Mouse (Mus musculus): ENCODE data around the gene Bcl9. TPM values are rescaled to one million over a fixed set of nuclear protein-coding genes. Genes with fewer than 3 reads are reported as not detected.
A peak's percentile ranks its signal among the peaks of the same experiment; 100 is the strongest.

Bcl9 gene
- polyA plus RNA-seq, 1 experiment from 2014 or later = 7.9 TPM

DNA sequence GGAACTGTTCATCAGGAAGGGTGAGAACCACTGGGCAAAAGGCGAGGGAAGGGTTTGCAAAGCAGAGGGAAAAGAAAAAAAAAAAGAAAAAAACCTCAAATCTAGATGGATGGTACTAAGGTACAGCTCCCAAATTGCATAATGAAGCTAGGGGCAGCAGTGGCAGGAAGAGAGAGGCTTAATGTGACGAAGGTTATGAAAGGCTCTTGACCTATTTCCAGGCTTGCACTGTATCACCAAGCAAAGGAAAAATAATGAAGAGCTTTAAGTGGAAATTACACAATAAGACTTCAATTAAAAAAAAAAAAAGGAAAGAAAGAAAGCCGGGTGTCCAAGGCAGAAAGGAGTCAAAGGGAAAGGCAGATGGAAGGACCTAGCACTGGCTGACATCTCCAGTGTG is 19.6 kb upstream of the Bcl9 start:
- Histone ChIP-seq H3K36me3 (no peaks in the 10 kb centered on the region), H3K9me3 (replicated peaks) (no peaks in the 10 kb centered on the region), H3K9ac (no peak overlapping the region), H3K4me1 (no peaks in the 10 kb centered on the region), H3K27me3 (replicated peaks) (no peaks in the 10 kb centered on the region), H3K4me3 (no peak overlapping the region), H3K4me2 (no peak overlapping the region), H3K27ac (no peak overlapping the region)
- no peak for ATAC-seq
- WGBS (ENCODE audit: insufficient replicate concordance) = 50% methylated on average over 3 of the region's 3 CpGs

GRCm38 (mm10) chr3:97313431-97313830 is 15.7 kb upstream of the Bcl9 start:
- Histone ChIP-seq H3K4me1 (no peaks in the 10 kb centered on the region; the same call in 1 of the 2 replicates), H3K4me3 (no peak overlapping the region), H3K27ac (no peak overlapping the region), H3K9ac (no peak overlapping the region), H3K36me3 (no peaks in the 10 kb centered on the region), H3K9me3 (replicated peaks) (no peaks in the 10 kb centered on the region), H3K4me2 (no peak overlapping the region), H3K27me3 (replicated peaks) (peaks cover 21% of the 10 kb centered on the region)
- 58% methylated on average over 2 of the region's 2 CpGs for WGBS (ENCODE audit: insufficient replicate concordance)
- ATAC-seq = no peak

DNA sequence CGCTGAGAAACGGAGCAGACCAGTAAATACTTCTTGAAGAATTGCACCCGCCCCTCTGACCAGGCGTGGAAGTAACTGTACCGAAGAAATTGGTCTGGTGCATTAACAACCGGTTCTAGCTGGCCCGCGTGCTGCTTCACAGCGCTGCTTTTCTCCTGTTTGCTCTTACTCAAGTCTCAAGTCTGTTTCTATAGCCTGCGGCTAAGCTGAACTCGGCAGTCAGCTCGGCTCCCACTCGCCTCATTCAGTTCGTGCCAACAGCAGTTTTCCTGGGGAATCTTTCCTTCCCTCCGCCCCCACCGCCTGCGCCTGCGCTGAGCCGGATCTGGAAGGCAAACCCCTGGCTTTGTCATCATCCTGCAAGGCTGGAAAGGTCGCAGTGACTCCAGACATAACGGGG is 14.3 kb upstream of the Bcl9 start:
- Histone ChIP-seq H3K27me3 (replicated peaks) (peaks cover 26% of the 10 kb centered on the region), H3K9me3 (replicated peaks) (no peaks in the 10 kb centered on the region), H3K4me3 (no peak overlapping the region), H3K27ac (no peak overlapping the region), H3K9ac (no peak overlapping the region), H3K4me2 (peak overlapping the region; percentile 37), H3K36me3 (no peaks in the 10 kb centered on the region), H3K4me1 (no peaks in the 10 kb centered on the region; the same call in 1 of the 2 replicates)
- WGBS (ENCODE audit: insufficient replicate concordance) = 28% methylated on average over 21 of the region's 21 CpGs
- ATAC-seq = no peak

DNA sequence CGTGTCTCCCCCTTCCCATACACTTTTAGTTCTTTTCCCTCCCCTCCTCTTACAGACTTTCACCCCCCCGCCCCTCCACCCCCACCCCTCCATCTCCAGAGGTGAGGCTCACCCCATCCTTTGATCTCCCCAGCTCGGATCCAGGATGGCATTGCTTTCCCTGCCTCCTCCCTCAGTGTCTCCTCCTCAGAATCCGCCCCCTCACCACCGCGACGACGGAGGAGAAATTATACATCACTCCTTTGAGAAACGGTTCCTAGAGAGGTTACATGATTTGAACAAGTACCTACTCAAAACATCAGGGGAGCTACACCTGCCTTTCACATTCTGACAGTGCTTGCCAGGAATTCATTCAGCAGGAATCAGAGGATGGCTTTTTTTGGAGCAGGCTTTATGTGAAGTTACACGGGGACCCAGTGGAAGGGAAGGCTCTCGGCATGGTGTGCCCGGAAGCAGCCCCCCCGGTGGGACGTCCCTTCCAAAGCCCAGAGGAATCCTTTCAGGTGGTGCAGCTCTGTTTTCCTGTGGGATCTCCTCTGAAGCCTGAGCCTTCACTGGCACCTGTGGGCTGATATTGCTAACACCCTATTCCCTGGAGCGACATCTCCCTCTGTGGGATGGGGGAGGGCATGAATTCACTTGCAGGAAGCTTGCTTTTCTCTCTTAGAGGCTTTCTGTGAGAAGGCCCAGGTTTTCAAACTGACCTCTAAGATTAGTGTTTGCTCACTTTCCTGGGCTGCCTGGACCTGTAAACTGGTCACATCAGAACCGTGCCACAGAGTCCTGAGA is 12.2 kb upstream of the Bcl9 start:
- Histone ChIP-seq H3K27ac (no peak overlapping the region), H3K36me3 (no peaks in the 10 kb centered on the region), H3K9ac (no peak overlapping the region), H3K4me1 (no peaks in the 10 kb centered on the region; the same call in 1 of the 2 replicates), H3K4me2 (peak overlapping the region; percentile 22; the same call in 1 of the 2 replicates), H3K4me3 (no peak overlapping the region), H3K27me3 (replicated peaks) (peaks cover 26% of the 10 kb centered on the region), H3K9me3 (replicated peaks) (no peaks in the 10 kb centered on the region)
- WGBS (ENCODE audit: insufficient replicate concordance) = 9% methylated on average over 15 of the region's 16 CpGs
- ATAC-seq = no peak

DNA sequence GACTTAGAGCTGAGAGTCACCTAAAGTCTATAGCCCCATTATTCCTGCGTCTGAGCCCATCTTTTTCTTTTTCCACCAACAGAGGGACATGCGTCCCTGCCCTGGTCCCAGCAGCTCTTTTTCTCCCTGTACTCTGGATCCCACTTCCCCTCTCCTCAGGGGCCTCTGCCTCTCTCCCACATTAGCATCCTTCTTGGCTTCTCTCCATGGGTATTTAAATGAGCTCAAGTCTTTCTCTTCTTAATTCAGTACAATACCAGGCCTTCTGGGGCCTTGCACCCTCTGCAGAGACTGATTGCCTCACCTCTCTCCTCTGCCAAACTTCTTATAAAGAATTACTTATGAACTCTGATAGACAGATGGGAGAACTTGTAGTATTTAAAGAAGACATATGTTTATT is 10.7 kb upstream of the Bcl9 start:
- no peak for ATAC-seq
- H3K9me3 ChIP-seq (replicated peaks) = no peaks in the 10 kb centered on the region
- H3K27me3 ChIP-seq (replicated peaks) = peaks cover 26% of the 10 kb centered on the region
- H3K27ac ChIP-seq = no peak overlapping the region
- WGBS (ENCODE audit: insufficient replicate concordance) = 41% methylated on average over 2 of the region's 2 CpGs
- no peak overlapping the region for H3K9ac ChIP-seq
- no peak overlapping the region for H3K4me2 ChIP-seq
- no peak overlapping the region for H3K4me3 ChIP-seq
- H3K4me1 ChIP-seq = no peaks in the 10 kb centered on the region; the same call in 1 of the 2 replicates
- no peaks in the 10 kb centered on the region for H3K36me3 ChIP-seq

GRCm38 (mm10) chr3:97305907-97306306 is 8.2 kb upstream of the Bcl9 start:
- H3K36me3 ChIP-seq = no peaks in the 10 kb centered on the region
- H3K9ac ChIP-seq = no peak overlapping the region
- no peaks in the 10 kb centered on the region for H3K9me3 ChIP-seq (replicated peaks)
- no peak overlapping the region for H3K27ac ChIP-seq
- H3K4me2 ChIP-seq = no peak overlapping the region
- H3K4me1 ChIP-seq = no peaks in the 10 kb centered on the region; the same call in 1 of the 2 replicates
- WGBS (ENCODE audit: insufficient replicate concordance) = 81% methylated on average over 4 of the region's 4 CpGs
- H3K4me3 ChIP-seq = no peak overlapping the region
- H3K27me3 ChIP-seq (replicated peaks) = peaks cover 26% of the 10 kb centered on the region
- no peak for ATAC-seq

- Histone ChIP-seq H3K36me3 (no peaks in the 10 kb centered on the region), H3K4me1 (peaks cover 4% of the 10 kb centered on the region; the same call in 1 of the 2 replicates), H3K27me3 (replicated peaks) (0 out of 2 replicates have a peak, but pooled peaks cover 7% of the 10 kb centered on the region), H3K4me3 (no peak overlapping the region), H3K27ac (no peak overlapping the region), H3K9me3 (replicated peaks) (no peaks in the 10 kb centered on the region), H3K4me2 (no peak overlapping the region), H3K9ac (no peak overlapping the region)
- ATAC-seq = no peak
- 46% methylated on average over 7 of the region's 7 CpGs for WGBS (ENCODE audit: insufficient replicate concordance)
Measured at GRCm38 (mm10) chr3:97301586-97301985, 3.9 kb upstream of the Bcl9 start.

GRCm38 (mm10) chr3:97300370-97300769 is 2.7 kb upstream of the Bcl9 start:
- Histone ChIP-seq H3K27me3 (replicated peaks) (0 out of 2 replicates have a peak, but pooled peaks cover 7% of the 10 kb centered on the region), H3K36me3 (no peaks in the 10 kb centered on the region), H3K4me3 (no peak overlapping the region), H3K9me3 (replicated peaks) (no peaks in the 10 kb centered on the region), H3K27ac (no peak overlapping the region), H3K9ac (no peak overlapping the region), H3K4me2 (no peak overlapping the region), H3K4me1 (peaks cover 4% of the 10 kb centered on the region; the same call in 1 of the 2 replicates)
- WGBS (ENCODE audit: insufficient replicate concordance) = 80% methylated on average over 7 of the region's 7 CpGs
- ATAC-seq = no peak

DNA sequence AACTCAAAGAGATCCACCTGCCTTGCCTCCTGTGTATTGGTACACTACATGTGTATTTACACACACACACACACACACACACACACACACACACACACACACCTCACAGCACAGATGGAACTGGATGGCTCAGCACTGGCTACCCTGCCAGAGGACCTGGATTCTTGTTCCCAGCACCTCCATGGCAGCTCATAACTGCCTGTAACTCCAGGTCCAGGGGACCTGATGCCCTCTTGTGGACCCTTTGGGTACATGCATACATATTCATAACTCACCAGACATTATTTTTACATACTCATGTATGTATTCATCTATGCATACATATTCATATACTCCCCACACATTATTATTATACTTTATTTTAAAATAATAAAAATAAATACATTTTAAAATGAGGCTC is 2.2 kb upstream of the Bcl9 start:
- Histone ChIP-seq H3K36me3 (no peaks in the 10 kb centered on the region), H3K9ac (no peak overlapping the region), H3K27me3 (replicated peaks) (0 out of 2 replicates have a peak, but pooled peaks cover 7% of the 10 kb centered on the region), H3K4me3 (no peak overlapping the region), H3K4me2 (no peak overlapping the region), H3K27ac (no peak overlapping the region), H3K4me1 (peaks cover 4% of the 10 kb centered on the region; the same call in 1 of the 2 replicates), H3K9me3 (replicated peaks) (no peaks in the 10 kb centered on the region)
- ATAC-seq = no peak

- Histone ChIP-seq H3K4me3 (no peak overlapping the region), H3K4me1 (peaks cover 4% of the 10 kb centered on the region; the same call in 1 of the 2 replicates), H3K9me3 (replicated peaks) (no peaks in the 10 kb centered on the region), H3K4me2 (peak overlapping the region; percentile 63), H3K36me3 (no peaks in the 10 kb centered on the region), H3K9ac (no peak overlapping the region), H3K27ac (no peak overlapping the region), H3K27me3 (replicated peaks) (0 out of 2 replicates have a peak, but pooled peaks cover 7% of the 10 kb centered on the region)
- ATAC-seq = no peak
- WGBS (ENCODE audit: insufficient replicate concordance) = 57% methylated on average over 10 of the region's 10 CpGs
Measured at GRCm38 (mm10) chr3:97298856-97299465, 1.2 kb upstream of the Bcl9 start.

DNA sequence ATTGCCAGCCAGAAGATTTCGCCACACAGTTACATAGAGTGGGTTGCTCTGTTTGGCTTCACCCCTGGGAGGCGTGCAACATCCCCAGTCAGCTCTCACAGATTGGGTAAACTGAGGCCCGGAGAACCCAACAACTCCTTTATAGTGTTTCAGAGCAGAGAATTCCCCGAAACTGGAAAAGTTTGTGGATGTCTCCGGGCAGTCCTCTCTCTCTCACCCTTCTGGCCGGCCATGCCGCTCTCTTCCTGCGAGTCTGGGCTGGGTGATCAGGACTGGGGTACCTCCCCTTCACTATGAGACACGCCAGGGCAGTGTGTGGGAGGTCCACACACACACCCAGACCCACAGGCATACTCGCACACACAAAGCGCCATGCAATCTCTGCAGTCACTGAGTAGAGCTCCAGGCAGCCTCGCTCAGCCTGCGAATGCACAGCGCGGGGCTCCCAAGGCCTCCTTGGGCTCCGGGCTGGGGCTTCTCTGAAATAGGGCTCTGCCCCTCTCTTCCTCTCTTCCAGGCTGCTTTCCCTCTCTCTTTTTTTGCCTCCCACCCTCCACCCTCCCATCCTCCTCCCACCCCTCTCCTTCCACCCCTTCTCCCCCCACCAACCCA is 670 bp downstream of the Bcl9 start:
- WGBS (ENCODE audit: insufficient replicate concordance) = 16% methylated on average over 16 of the region's 16 CpGs
- H3K9ac ChIP-seq = peak overlapping the region; percentile 60
- peak; percentile 57 for ATAC-seq
- H3K27ac ChIP-seq = peak overlapping the region; percentile 73
- H3K4me3 ChIP-seq = peak overlapping the region; percentile 52
- peak overlapping the region; percentile 63 for H3K4me2 ChIP-seq
- 0 out of 2 replicates have a peak, but pooled peaks cover 7% of the 10 kb centered on the region for H3K27me3 ChIP-seq (replicated peaks)
- H3K9me3 ChIP-seq (replicated peaks) = no peaks in the 10 kb centered on the region
- H3K4me1 ChIP-seq = peaks cover 4% of the 10 kb centered on the region; the same call in 1 of the 2 replicates
- H3K36me3 ChIP-seq = no peaks in the 10 kb centered on the region

GRCm38 (mm10) chr3:97294334-97294733 is 3.4 kb downstream of the Bcl9 start:
- Histone ChIP-seq H3K4me3 (no peak overlapping the region), H3K4me2 (no peak overlapping the region), H3K27me3 (replicated peaks) (0 out of 2 replicates have a peak, but pooled peaks cover 7% of the 10 kb centered on the region), H3K9me3 (replicated peaks) (no peaks in the 10 kb centered on the region), H3K4me1 (peaks cover 4% of the 10 kb centered on the region; the same call in 1 of the 2 replicates), H3K9ac (no peak overlapping the region), H3K36me3 (no peaks in the 10 kb centered on the region), H3K27ac (no peak overlapping the region)
- 74% methylated on average over 9 of the region's 9 CpGs for WGBS (ENCODE audit: insufficient replicate concordance)
- no peak for ATAC-seq

All from liver, embryonic 12.5 days (tissue).